Mouse (Mus musculus): ENCODE data around the gene Sntb2. TPM values are rescaled to one million over a fixed set of nuclear protein-coding genes. Genes with fewer than 3 reads are reported as not detected.
"Not testable (repeated sequence)": the region's sequence is repeated elsewhere in the genome, so short reads cannot be mapped to it uniquely, and the experiment has no call there.

Sntb2 gene
- total RNA-seq, 2 experiments from 2014 or later = 19.9 to 21.0 TPM

- DNase-seq; intact Hi-C loops (cut with DNase I): not testable (repeated sequence)
Measured at GRCm38 (mm10) chr8:106928182-106928581, 7.4 kb upstream of the Sntb2 start.

- intact Hi-C loops (cut with DNase I) = no loop called here
- DNase-seq = peak; percentile 37 to 58
Measured at GRCm38 (mm10) chr8:106929155-106929913, 6.2 kb upstream of the Sntb2 start.

- intact Hi-C loops (cut with DNase I) = loop anchor here (2.0 kb wide), 1 partner anchor 73 kb away; no protein-coding TSS in a partner anchor
- no peak for DNase-seq
Measured at GRCm38 (mm10) chr8:106929921-106930320, 5.6 kb upstream of the Sntb2 start.

GRCm38 (mm10) chr8:106932376-106933065 lies 3.0 kb upstream of the Sntb2 start:
- DNase-seq = peak; percentile 11 to 32
- intact Hi-C loops (cut with DNase I) = no loop called here

- DNase-seq = no peak
- intact Hi-C loops (cut with DNase I) = no loop called here
Measured at GRCm38 (mm10) chr8:106933506-106934143, 1.9 kb upstream of the Sntb2 start.

GRCm38 (mm10) chr8:106934226-106934977 lies 1.1 kb upstream of the Sntb2 start:
- DNase-seq = no peak
- intact Hi-C loops (cut with DNase I) = no loop called here

- DNase-seq = peak; percentile 67 to 68
- intact Hi-C loops (cut with DNase I) = loop anchor here (5.0 kb wide), 2 partner anchors 34 to 41 kb away; no protein-coding TSS in a partner anchor
Measured at GRCm38 (mm10) chr8:106935899-106936477, 438 bp downstream of the Sntb2 start.

- intact Hi-C loops (cut with DNase I) = loop anchor here (5.0 kb wide), 2 partner anchors 34 to 41 kb away; no protein-coding TSS in a partner anchor
- peak; percentile 7 to 45 for DNase-seq
Measured at GRCm38 (mm10) chr8:106936478-106937051, 1.0 kb downstream of the Sntb2 start.

GRCm38 (mm10) chr8:106937081-106937800 lies 1.7 kb downstream of the Sntb2 start:
- no peak for DNase-seq
- intact Hi-C loops (cut with DNase I) = loop anchor here (5.0 kb wide), 2 partner anchors 35 to 40 kb away; no protein-coding TSS in a partner anchor

- intact Hi-C loops (cut with DNase I) = no loop called here
- no peak for DNase-seq
Measured at GRCm38 (mm10) chr8:106941806-106942205, 6.3 kb downstream of the Sntb2 start.

GRCm38 (mm10) chr8:106943874-106944418 lies 8.4 kb downstream of the Sntb2 start:
- intact Hi-C loops (cut with DNase I) = no loop called here
- DNase-seq = no peak

GRCm38 (mm10) chr8:106944756-106945155 lies 9.2 kb downstream of the Sntb2 start:
- DNase-seq = peak; percentile 39 to 55
- intact Hi-C loops (cut with DNase I) = no loop called here

- no peak for DNase-seq
- intact Hi-C loops (cut with DNase I) = no loop called here
Measured at GRCm38 (mm10) chr8:106948678-106949243, 13.2 kb downstream of the Sntb2 start.

- no peak for DNase-seq
- intact Hi-C loops (cut with DNase I) = no loop called here
Measured at GRCm38 (mm10) chr8:106951707-106952106, 16.2 kb downstream of the Sntb2 start.

- DNase-seq = no peak
- intact Hi-C loops (cut with DNase I) = no loop called here
Measured at GRCm38 (mm10) chr8:106953571-106953970, 18.0 kb downstream of the Sntb2 start.

GRCm38 (mm10) chr8:106957086-106957485 lies 21.5 kb downstream of the Sntb2 start:
- intact Hi-C loops (cut with DNase I) = no loop called here
- no peak for DNase-seq

- intact Hi-C loops (cut with DNase I) = no loop called here
- DNase-seq = no peak
Measured at GRCm38 (mm10) chr8:106958212-106958611, 22.7 kb downstream of the Sntb2 start.

GRCm38 (mm10) chr8:106959626-106960025 lies 24.1 kb downstream of the Sntb2 start:
- DNase-seq = no peak
- intact Hi-C loops (cut with DNase I) = no loop called here
